Mouse (Mus musculus): ENCODE measurements around the gene Hic1.

DNA sequence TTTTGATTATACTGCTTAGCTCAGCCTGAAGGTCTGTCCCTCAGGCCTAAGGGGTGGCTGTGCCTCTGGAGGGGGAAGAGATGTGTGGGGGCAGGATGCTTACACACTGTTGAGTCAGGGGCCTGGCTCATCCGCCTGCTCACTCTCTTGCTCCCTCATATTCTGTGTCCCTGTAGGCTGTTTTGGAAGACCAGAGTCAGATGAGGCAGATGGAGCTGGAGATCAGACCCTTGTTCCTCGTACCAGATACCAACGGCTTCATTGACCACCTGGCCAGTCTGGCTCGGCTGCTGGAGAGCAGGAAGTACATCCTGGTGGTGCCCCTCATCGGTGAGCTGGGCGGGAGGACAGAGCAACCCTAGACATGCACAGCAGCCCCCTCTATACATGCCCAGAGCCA is 13.3 kb downstream of the Hic1 start:
- no peak for TF ChIP-seq CTCF (IDR thresholded peaks at IDR 0.05; ENCODE audit: low read depth, low read length)
- TF ChIP-seq EP300 (IDR thresholded peaks at IDR 0.05; ENCODE audit: insufficient read depth, low read depth, low read length), result no peak
- no peak for TF ChIP-seq POLR2A (IDR thresholded peaks at IDR 0.05; ENCODE audit: insufficient read depth, low read length)
